Mouse (Mus musculus) liver, postnatal 0 days (tissue): Measurements from ENCODE around the gene Gm20388. TPM values are rescaled to one million over a fixed set of nuclear protein-coding genes. Genes with fewer than 3 reads are reported as not detected.
A peak's percentile ranks its signal among the peaks of the same experiment; 100 is the strongest.

Experiments
- ATAC-seq: fragments of 200-750 bp; cut with Nextera tagmentation; 2 replicates; pipeline ENCODE4 v1.8.0; 2017; ENCODE audit warnings: mild to moderate bottlenecking, moderate library complexity
- DNase-seq: peaks from one replicate; pipeline ENCODE4 v3.0.0-alpha.2; 2016
- H3K27ac ChIP-seq: fragments of 300-500 bp; sonication (generic); 2 replicates; pipeline ENCODE4 v1.5.1; 2014; ENCODE audit warnings: antibody characterized with exemption, moderate library complexity, mild to moderate bottlenecking, low read depth
- H3K27me3 ChIP-seq: fragments of 300-500 bp; sonication (generic); 2 replicates; pipeline ENCODE4 v1.6.1; 2014; ENCODE audit warnings: low read length, control low read depth, mixed read lengths; ENCODE audit not compliant: insufficient read depth
- H3K36me3 ChIP-seq: fragments of 300-500 bp; sonication (generic); replicated peaks from 2 replicates; pipeline ENCODE4 v1.6.1; 2014; ENCODE audit warnings: mild to moderate bottlenecking, control low read depth, low read length, moderate library complexity, mixed read lengths; ENCODE audit not compliant: insufficient read depth
- H3K4me1 ChIP-seq: fragments of 300-500 bp; sonication (generic); 2 replicates; pipeline ENCODE4 v1.6.1; 2014; ENCODE audit warnings: antibody characterized with exemption, mild to moderate bottlenecking, control low read depth; ENCODE audit not compliant: insufficient read depth
- H3K4me2 ChIP-seq: fragments of 300-500 bp; sonication (generic); 2 replicates; pipeline ENCODE4 v1.6.1; 2014; ENCODE audit warnings: low read depth, mild to moderate bottlenecking, low read length, moderate library complexity, mixed read lengths
- H3K4me3 ChIP-seq: fragments of 300-500 bp; sonication (generic); 2 replicates; pipeline ENCODE4 v1.5.1; 2014; ENCODE audit warnings: low read depth, low read length
- H3K9ac ChIP-seq: fragments of 300-500 bp; sonication (generic); replicated peaks from 2 replicates; pipeline ENCODE4 v1.6.1; 2014; ENCODE audit warnings: mild to moderate bottlenecking, moderate library complexity
- H3K9me3 ChIP-seq: fragments of 300-500 bp; sonication (generic); 2 replicates; pipeline ENCODE4 v1.6.1; 2016; ENCODE audit warnings: mild to moderate bottlenecking, control low read depth, low read length, mixed read lengths
- CTCF ChIP-seq: sonication (generic); IDR thresholded peaks from 2 replicates; pipeline ENCODE4 v1.5.1; 2016; ENCODE audit warnings: antibody characterized with exemption, low read depth
- EP300 ChIP-seq: IDR thresholded peaks from 2 replicates; pipeline ENCODE4 v1.6.1; 2016; ENCODE audit warnings: antibody characterized with exemption, low read depth, mild to moderate bottlenecking
- WGBS: fragments of 180-500 bp; shearing (Covaris S2); extraction: QIAGEN DNeasy Blood & Tissue Kit; methylation state at CpG from one replicate; pipeline ENCODE4 v1.1.7; 2014; ENCODE audit not compliant: insufficient replicate concordance; 5-methylcytosine and 5-hydroxymethylcytosine counted together
- polyA plus RNA-seq: library from polyadenylated mRNA; unstranded; fragments of >200 nt; fragmentation: Nextera tagmentation; extraction: Ambion mirVana; gene quantifications from 2 replicates; pipeline ENCODE4 v1.2.1, GENCODE M21; 2015

Gene Gm20388
- polyA plus RNA-seq, 1 experiment from 2014 or later = not detected

DNA sequence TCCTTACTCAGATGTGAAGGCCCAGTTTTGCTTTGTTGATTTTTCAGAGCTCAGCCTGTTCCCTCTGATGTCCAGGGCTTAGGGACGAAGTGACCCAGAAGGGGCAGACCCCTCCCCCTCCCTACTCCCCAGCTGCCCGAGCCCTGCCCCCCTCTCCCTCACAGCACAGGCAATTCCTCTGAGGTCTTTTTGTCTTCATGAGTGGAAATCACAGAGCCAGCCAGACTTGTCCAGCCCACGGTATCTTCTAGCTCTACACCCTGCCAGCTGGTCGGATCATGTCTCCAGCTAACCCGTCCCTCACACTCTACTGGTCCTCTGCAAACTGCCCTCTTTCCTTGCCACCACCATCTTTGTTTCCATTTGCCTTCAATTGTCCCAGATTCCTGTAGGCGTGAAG, 123.8 kb downstream of the Gm20388 start:
- TF ChIP-seq CTCF (no peak), EP300 (no peak)
- ATAC-seq = no peak
- WGBS = 72% methylated on average over 6 of the region's 6 CpGs

GRCm38 (mm10) chr8:120036111-120036510, 125.5 kb downstream of the Gm20388 start:
- Histone ChIP-seq H3K9me3 (no peaks in the 10 kb centered on the region), H3K27me3 (no peaks in the 10 kb centered on the region), H3K4me2 (no peak overlapping the region), H3K9ac (no peak overlapping the region), H3K4me3 (no peak overlapping the region), H3K36me3 (no peaks in the 10 kb centered on the region), H3K4me1 (peaks cover 7% of the 10 kb centered on the region), H3K27ac (0 out of 2 replicates have a peak overlapping the region, but pooled peaks have one; percentile 16)
- 19% methylated on average over 9 of the region's 9 CpGs for WGBS
- DNase-seq (no peak), ATAC-seq (no peak)
- TF ChIP-seq CTCF (no peak), EP300 (no peak)

More for the DNA sequence above, 123.8 kb downstream of the Gm20388 start:
- Histone ChIP-seq H3K4me1 (peaks cover 4% of the 10 kb centered on the region; the same call in 1 of the 2 replicates), H3K27ac (no peak overlapping the region), H3K9ac (no peak overlapping the region), H3K9me3 (no peaks in the 10 kb centered on the region), H3K27me3 (no peaks in the 10 kb centered on the region), H3K4me2 (no peak overlapping the region), H3K36me3 (no peaks in the 10 kb centered on the region), H3K4me3 (no peak overlapping the region)
- no peak for DNase-seq

DNA sequence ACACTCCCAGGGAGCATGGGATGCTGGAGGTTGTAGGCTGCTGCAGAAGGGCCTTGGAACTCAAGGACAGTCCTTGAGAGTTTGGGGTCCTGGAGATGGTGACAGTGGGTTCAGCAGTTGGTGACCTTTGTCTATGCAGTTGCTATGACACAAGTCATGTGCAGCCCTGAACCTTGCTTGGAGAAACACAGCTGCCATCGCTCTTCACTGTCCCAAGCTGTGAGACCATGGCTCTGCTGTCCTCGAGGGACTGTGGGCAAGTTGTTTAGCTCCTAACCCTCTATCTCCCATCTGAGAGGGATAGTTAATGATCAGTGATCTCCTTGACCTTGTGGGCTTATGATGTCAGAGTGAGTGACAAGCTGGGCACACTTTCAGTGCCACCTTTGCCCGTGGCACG, 125.9 kb downstream of the Gm20388 start:
- ATAC-seq (no peak), DNase-seq (no peak)
- TF ChIP-seq CTCF (no peak), EP300 (no peak)
- no peaks in the 10 kb centered on the region for H3K36me3 ChIP-seq
- no peak overlapping the region for H3K4me3 ChIP-seq
- no peaks in the 10 kb centered on the region for H3K9me3 ChIP-seq
- no peaks in the 10 kb centered on the region for H3K27me3 ChIP-seq
- H3K27ac ChIP-seq = no peak overlapping the region
- 69% methylated on average over 4 of the region's 4 CpGs for WGBS
- H3K9ac ChIP-seq = no peak overlapping the region
- H3K4me1 ChIP-seq = peaks cover 7% of the 10 kb centered on the region
- H3K4me2 ChIP-seq = no peak overlapping the region

GRCm38 (mm10) chr8:120037199-120037598, 126.6 kb downstream of the Gm20388 start:
- WGBS = 82% methylated on average over 15 of the region's 15 CpGs
- no peak for ATAC-seq
- H3K27ac ChIP-seq = no peak overlapping the region
- H3K4me2 ChIP-seq = no peak overlapping the region
- H3K4me3 ChIP-seq = no peak overlapping the region
- no peak for DNase-seq
- no peaks in the 10 kb centered on the region for H3K9me3 ChIP-seq
- H3K4me1 ChIP-seq = peaks cover 10% of the 10 kb centered on the region
- no peak overlapping the region for H3K9ac ChIP-seq
- TF ChIP-seq CTCF (no peak), EP300 (no peak)
- no peaks in the 10 kb centered on the region for H3K36me3 ChIP-seq
- H3K27me3 ChIP-seq = no peaks in the 10 kb centered on the region

GRCm38 (mm10) chr8:120037611-120038010, 127.0 kb downstream of the Gm20388 start:
- no peaks in the 10 kb centered on the region for H3K36me3 ChIP-seq
- H3K27ac ChIP-seq = no peak overlapping the region
- H3K27me3 ChIP-seq = no peaks in the 10 kb centered on the region
- ATAC-seq = no peak
- no peak overlapping the region for H3K4me2 ChIP-seq
- no peak overlapping the region for H3K9ac ChIP-seq
- 79% methylated on average over 8 of the region's 8 CpGs for WGBS
- TF ChIP-seq EP300 (no peak), CTCF (no peak)
- peaks cover 10% of the 10 kb centered on the region for H3K4me1 ChIP-seq
- DNase-seq = no peak
- no peaks in the 10 kb centered on the region for H3K9me3 ChIP-seq
- H3K4me3 ChIP-seq = no peak overlapping the region

- 89% methylated on average over 12 of the region's 12 CpGs for WGBS
- no peaks in the 10 kb centered on the region for H3K36me3 ChIP-seq
Measured at GRCm38 (mm10) chr8:120038741-120039140, 128.1 kb downstream of the Gm20388 start.

More at GRCm38 (mm10) chr8:120038741-120039140, 128.1 kb downstream of the Gm20388 start:
- H3K4me3 ChIP-seq = no peak overlapping the region
- H3K9ac ChIP-seq = no peak overlapping the region
- H3K27ac ChIP-seq = no peak overlapping the region
- DNase-seq (no peak), ATAC-seq (no peak)
- no peaks in the 10 kb centered on the region for H3K27me3 ChIP-seq
- no peak for TF ChIP-seq CTCF
- TF ChIP-seq EP300 = no peak
- H3K9me3 ChIP-seq = no peaks in the 10 kb centered on the region
- H3K4me1 ChIP-seq = peaks cover 16% of the 10 kb centered on the region
- H3K4me2 ChIP-seq = no peak overlapping the region
